Mouse (Mus musculus) G1E (cell line): Measurements from ENCODE around the gene Ccl6. TPM values are rescaled to one million over a fixed set of nuclear protein-coding genes. Genes with fewer than 3 reads are reported as not detected.

Experiments used
- ATAC-seq: 2 replicates; pipeline ENCODE4 v1.8.0; 2016; ENCODE audit warnings: mild to moderate bottlenecking; ENCODE audit not compliant: insufficient number of reproducible peaks, poor library complexity, low FRiP score, severe bottlenecking; ENCODE audit errors: extremely low read depth
- DNase-seq: peaks from one replicate; pipeline ENCODE4 v3.0.0; 2012; ENCODE audit warnings: low spot score
- H3K27me3 ChIP-seq: 2 replicates; pipeline ENCODE4 v1.6.1; 2012; ENCODE audit warnings: mild to moderate bottlenecking, low read length, inconsistent platforms; ENCODE audit not compliant: insufficient read depth
- H3K36me3 ChIP-seq: replicated peaks from 2 replicates; pipeline ENCODE3; 2012; ENCODE audit warnings: mild to moderate bottlenecking, inconsistent platforms
- H3K4me1 ChIP-seq: 2 replicates; pipeline ENCODE4 v1.6.1; 2012; ENCODE audit warnings: low read depth, low read length, inconsistent platforms, mixed read lengths; ENCODE audit not compliant: insufficient read depth
- H3K4me3 ChIP-seq: 2 replicates; pipeline ENCODE4 v1.5.1; 2012; ENCODE audit warnings: low read depth, mild to moderate bottlenecking, inconsistent platforms, low read length, moderate library complexity, mixed read lengths
- H3K9me3 ChIP-seq: replicated peaks from 2 replicates; pipeline ENCODE4 v1.6.1; 2012; ENCODE audit warnings: inconsistent platforms
- CTCF ChIP-seq: IDR thresholded peaks from 2 replicates; pipeline ENCODE4 v1.5.1; 2012; ENCODE audit warnings: low read depth, low read length, inconsistent platforms, mixed read lengths
- GATA1 ChIP-seq: IDR thresholded peaks from 2 replicates; pipeline ENCODE4 v1.6.1; 2012; ENCODE audit warnings: borderline replicate concordance, low read length, inconsistent platforms, mixed read lengths
- GATA2 ChIP-seq: IDR thresholded peaks from 2 replicates; pipeline ENCODE4 v1.6.1; 2012; ENCODE audit warnings: low read depth, low read length, inconsistent platforms, borderline replicate concordance
- POLR2AphosphoS5 ChIP-seq: IDR thresholded peaks from 2 replicates; pipeline ENCODE4 v1.6.1; 2012; ENCODE audit warnings: low read depth, low read length, inconsistent platforms; ENCODE audit not compliant: insufficient replicate concordance
- TAL1 ChIP-seq: conservative IDR thresholded peaks from 2 replicates; pipeline ENCODE4 v1.6.1; 2012; ENCODE audit warnings: low read depth, low read length, inconsistent platforms, mixed read lengths
- polyA plus RNA-seq: library from polyadenylated mRNA; stranded (reverse); fragments of >175 nt; gene quantifications from 2 replicates; pipeline ENCODE4 v1.2.3, GENCODE M21; 2012
- total RNA-seq, 2 experiments: library from RNA; stranded (forward) in 1 of 2; stranded (reverse) in 1 of 2; fragments of 200-1000 nt in 1 of 2; fragments of >200 nt in 1 of 2; fragmentation: Nextera tagmentation in 1 of 2; gene quantifications; 2 replicates each; pipeline ENCODE4 v1.2.3; 2014 to 2017

The Ccl6 gene
- total and polyA plus RNA-seq, 3 experiments = 0.13 to 0.33 TPM; not detected in 1

GRCm38 (mm10) chr11:83634425-83634824 lies 41.5 kb upstream of the Ccl6 start:
- H3K36me3 ChIP-seq = no peaks in the 10 kb centered on the region
- DNase-seq (no peak), ATAC-seq (no peak)
- no peaks in the 10 kb centered on the region for H3K4me1 ChIP-seq
- H3K9me3 ChIP-seq = no peaks in the 10 kb centered on the region
- H3K4me3 ChIP-seq = no peak overlapping the region
- TF ChIP-seq GATA1 (no peak), CTCF (no peak), TAL1 (no peak), POLR2AphosphoS5 (no peak), GATA2 (no peak)
- peaks cover 12% of the 10 kb centered on the region for H3K27me3 ChIP-seq

GRCm38 (mm10) chr11:83632744-83633143 lies 39.9 kb upstream of the Ccl6 start:
- Histone ChIP-seq H3K36me3 (no peaks in the 10 kb centered on the region), H3K27me3 (peaks cover 9% of the 10 kb centered on the region), H3K4me3 (no peak overlapping the region), H3K9me3 (no peaks in the 10 kb centered on the region), H3K4me1 (no peaks in the 10 kb centered on the region)
- ATAC-seq (no peak), DNase-seq (no peak)
- TF ChIP-seq GATA2 (no peak), POLR2AphosphoS5 (no peak), TAL1 (no peak), GATA1 (no peak), CTCF (no peak)

GRCm38 (mm10) chr11:83631065-83631464 lies 38.2 kb upstream of the Ccl6 start:
- no peaks in the 10 kb centered on the region for H3K4me1 ChIP-seq

GRCm38 (mm10) chr11:83630630-83631029 lies 37.7 kb upstream of the Ccl6 start:
- Histone ChIP-seq H3K9me3 (no peaks in the 10 kb centered on the region), H3K27me3 (peaks cover 9% of the 10 kb centered on the region), H3K4me1 (no peaks in the 10 kb centered on the region), H3K36me3 (no peaks in the 10 kb centered on the region), H3K4me3 (no peak overlapping the region)
- ATAC-seq (no peak), DNase-seq (no peak)
- TF ChIP-seq GATA2 (no peak), POLR2AphosphoS5 (no peak), GATA1 (no peak), CTCF (no peak), TAL1 (no peak)

More at GRCm38 (mm10) chr11:83631065-83631464, 38.2 kb upstream of the Ccl6 start:
- no peak overlapping the region for H3K4me3 ChIP-seq
- DNase-seq (no peak), ATAC-seq (no peak)
- H3K27me3 ChIP-seq = peaks cover 9% of the 10 kb centered on the region
- no peaks in the 10 kb centered on the region for H3K9me3 ChIP-seq
- no peak for TF ChIP-seq GATA1
- no peak for TF ChIP-seq TAL1
- no peak for TF ChIP-seq GATA2
- no peak for TF ChIP-seq CTCF
- TF ChIP-seq POLR2AphosphoS5 = no peak
- H3K36me3 ChIP-seq = no peaks in the 10 kb centered on the region

GRCm38 (mm10) chr11:83628808-83629207 lies 35.9 kb upstream of the Ccl6 start:
- Histone ChIP-seq H3K27me3 (peaks cover 10% of the 10 kb centered on the region), H3K9me3 (no peaks in the 10 kb centered on the region), H3K36me3 (no peaks in the 10 kb centered on the region), H3K4me1 (no peaks in the 10 kb centered on the region), H3K4me3 (no peak overlapping the region)
- DNase-seq (no peak), ATAC-seq (no peak)
- no peak for TF ChIP-seq POLR2AphosphoS5
- no peak for TF ChIP-seq GATA2
- TF ChIP-seq GATA1 = no peak
- TF ChIP-seq TAL1 = no peak
- TF ChIP-seq CTCF = no peak

- H3K4me1 ChIP-seq = no peaks in the 10 kb centered on the region
- DNase-seq = no peak
- ATAC-seq = no peak
- H3K27me3 ChIP-seq = peaks cover 13% of the 10 kb centered on the region; the same call in 1 of the 2 replicates
- H3K4me3 ChIP-seq = no peak overlapping the region
- no peaks in the 10 kb centered on the region for H3K9me3 ChIP-seq
- TF ChIP-seq CTCF (no peak), POLR2AphosphoS5 (no peak), GATA2 (no peak), GATA1 (no peak), TAL1 (no peak)
- H3K36me3 ChIP-seq = no peaks in the 10 kb centered on the region
These were observed 30.7 kb upstream of the Ccl6 start for GRCm38 (mm10) chr11:83623586-83623985.
